In the genomic region with DNA sequence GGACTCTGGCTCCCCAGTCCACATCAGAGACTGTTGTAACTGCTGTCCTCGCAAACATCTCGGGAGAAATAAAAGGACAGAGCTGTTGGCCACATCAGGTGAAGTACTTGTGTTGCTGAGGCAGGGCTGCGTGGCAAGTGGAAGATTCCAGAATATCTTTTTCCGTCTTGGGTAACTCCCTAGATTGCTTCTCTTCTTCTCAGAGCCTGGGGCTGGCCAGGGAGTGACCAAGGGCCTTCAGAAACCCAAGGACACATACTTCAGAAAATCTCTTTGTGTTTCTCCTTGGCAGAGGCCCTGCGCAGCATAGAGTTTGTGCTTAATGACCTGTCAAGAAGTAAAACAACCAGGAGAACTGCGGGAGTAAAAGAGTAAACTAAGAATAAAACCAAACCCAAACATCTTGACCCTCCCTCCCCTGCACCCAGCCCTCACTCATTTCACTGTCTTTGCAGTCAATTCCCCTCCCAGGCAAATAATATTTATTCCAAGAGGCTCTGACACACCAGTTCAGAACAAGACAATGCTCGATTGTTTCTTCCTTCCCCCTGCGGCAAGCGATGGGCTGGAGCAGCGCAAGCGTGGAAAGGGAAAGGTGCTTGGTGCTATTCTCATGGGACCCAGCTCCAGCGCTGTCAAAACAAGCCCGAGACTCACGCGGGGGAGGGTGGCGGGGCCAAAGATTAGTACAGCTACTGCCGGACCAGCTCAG, we compare ENCODE assay signal across 9 mouse cellular contexts.
DNase-seq lines count a peak whose midpoint lies in the region; ATAC-seq and TF ChIP-seq lines count a peak whose summit lies in the region.
"Had no signal": no experiment of that assay in that cellular context is flagged by ENCODE, and none has a peak within 500 bp of the region (broad histone marks: within the 10 kb centered on the region; RNA-seq: fewer than 3 reads in every experiment).

No protein-coding gene starts in this region.

- peaks cover 26% of the 10 kb centered on the region for H3K4me1 ChIP-seq in intestine, embryonic 14.5 days (replicated peaks; ENCODE audit: control insufficient read depth, insufficient read depth, low read length)
- no peaks in the 10 kb centered on the region for H3K4me1 ChIP-seq in liver, postnatal 0 days (ENCODE audit: insufficient read depth)
- H3K4me1 ChIP-seq: liver, embryonic 15.5 days had no signal

- no peaks in the 10 kb centered on the region for H3K27me3 ChIP-seq in intestine, embryonic 14.5 days (replicated peaks; ENCODE audit: control insufficient read depth, insufficient read depth, low read length)
- 0 out of 2 replicates have a peak, but pooled peaks cover 2% of the 10 kb centered on the region for H3K27me3 ChIP-seq in liver, postnatal 0 days (ENCODE audit: insufficient read depth, low read length)
- H3K27me3 ChIP-seq: liver, embryonic 15.5 days had no signal

- DNase-seq in embryo, embryonic 11 days: peak; percentile 73
- DNase-seq in gastrocnemius, postnatal 25 days: peak; percentile 24
- DNase-seq in intestine, embryonic 14.5 days (ENCODE audit: low spot score): peak; percentile 72
- DNase-seq in liver, postnatal 0 days: peak; percentile 23
- DNase-seq in retina, embryonic 14.5 days (ENCODE audit: low spot score): peak; percentile 49
- DNase-seq in right cerebral cortex, postnatal 4 days: no peak
- DNase-seq in right cerebral cortex, postnatal 25 days: no peak

- H3K36me3 ChIP-seq in intestine, embryonic 14.5 days (ENCODE audit: control insufficient read depth, insufficient read depth, low read length): no peaks in the 10 kb centered on the region
- no peaks in the 10 kb centered on the region for H3K36me3 ChIP-seq in liver, postnatal 0 days (replicated peaks; ENCODE audit: insufficient read depth, low read length)
- H3K36me3 ChIP-seq: liver, embryonic 15.5 days had no signal

- H3K27ac ChIP-seq in intestine, embryonic 14.5 days (ENCODE audit: low read depth): 0 out of 2 replicates have a peak overlapping the region, but pooled peaks have one; percentile 7
- no peak overlapping the region for H3K27ac ChIP-seq in liver, postnatal 0 days (ENCODE audit: low read depth)
- H3K27ac ChIP-seq: liver, embryonic 15.5 days had no signal

- no peak overlapping the region for H3K9ac ChIP-seq in intestine, embryonic 14.5 days (ENCODE audit: low read length)
- 0 out of 2 replicates have a peak overlapping the region, but pooled peaks have one; percentile 11 for H3K9ac ChIP-seq in liver, postnatal 0 days (replicated peaks)
- H3K9ac ChIP-seq: liver, embryonic 15.5 days had no signal

- H3K9me3 ChIP-seq in intestine, embryonic 14.5 days (ENCODE audit: control insufficient read depth, low read length): no peaks in the 10 kb centered on the region
- H3K9me3 ChIP-seq in liver, postnatal 0 days (ENCODE audit: low read length): no peaks in the 10 kb centered on the region
- H3K9me3 ChIP-seq: liver, embryonic 15.5 days had no signal

- 14% methylated on average over 17 of the region's 17 CpGs for WGBS in intestine, embryonic 14.5 days
- WGBS in liver, postnatal 0 days (ENCODE audit: insufficient replicate concordance): 27% methylated on average over 17 of the region's 17 CpGs

- ATAC-seq in intestine, embryonic 14.5 days (replicated peaks; ENCODE audit: low FRiP score, low TSS enrichment, low read depth): no peak; the same call in 1 of the 2 replicates
- no peak for ATAC-seq in liver, postnatal 0 days
- no peak for ATAC-seq in megakaryocyte-erythroid progenitor cell, adult 5-6 weeks (replicated peaks; ENCODE audit: low FRiP score, low TSS enrichment, poor library complexity, severe bottlenecking)

- TF ChIP-seq EP300 in liver, postnatal 0 days (IDR thresholded peaks at IDR 0.05; ENCODE audit: low read depth): no peak

- TF ChIP-seq CTCF in liver, postnatal 0 days (IDR thresholded peaks at IDR 0.05; ENCODE audit: low read depth): no peak

- peak overlapping the region; percentile 42 for H3K4me2 ChIP-seq in intestine, embryonic 14.5 days (ENCODE audit: low read length)
- no peak overlapping the region for H3K4me2 ChIP-seq in liver, postnatal 0 days (ENCODE audit: low read depth, low read length)
- H3K4me2 ChIP-seq: liver, embryonic 15.5 days had no signal

- peak overlapping the region; percentile 17; the same call in 1 of the 2 replicates for H3K4me3 ChIP-seq in intestine, embryonic 14.5 days (ENCODE audit: low read depth, low read length)
- H3K4me3 ChIP-seq in liver, postnatal 0 days (ENCODE audit: low read depth, low read length): no peak overlapping the region
- H3K4me3 ChIP-seq: liver, embryonic 15.5 days had no signal

Comparison
In these comparisons a context has a peak if more than half of its experiments do, and no peak if none do; other contexts are left out.
1. DNase-seq: peak in embryo, embryonic 11 days (single experiment), gastrocnemius, postnatal 25 days (single experiment), intestine, embryonic 14.5 days (single experiment), liver, postnatal 0 days (single experiment) and retina, embryonic 14.5 days (single experiment); none in right cerebral cortex, postnatal 4 days (single experiment) and right cerebral cortex, postnatal 25 days (single experiment).